Mouse (Mus musculus) heart, postnatal 10 days (tissue): ENCODE results near the gene Cirbp. TPM values are rescaled to one million over a fixed set of nuclear protein-coding genes. Genes with fewer than 3 reads are reported as not detected.

ENCODE experiments used
- DNase-seq, 2 experiments: peaks; one replicate each; pipeline ENCODE4 v3.0.0; 2021
- intact Hi-C: fragments of 180-260 bp; cut with DNase I; formaldehyde crosslinking; loops from one replicate; pipeline ENCODE4 v1.15.1; 2025
- total RNA-seq, 2 experiments: library from RNA; stranded (reverse); gene quantifications; 2 replicates each; pipeline ENCODE4 v1.2.3; 2021

The Cirbp gene
- total RNA-seq, 2 experiments from 2014 or later = 113 to 134 TPM

GRCm38 (mm10) chr10:80174705-80175104 is 8.9 kb downstream of the Cirbp start:
- DNase-seq = peak in 1 of 2 experiments; percentile 16
- intact Hi-C loops = loop anchor here (1.0 to 10.0 kb wide), 3 partner anchors 71 to 198 kb away; partner anchors contain the start of gene Adamtsl5

GRCm38 (mm10) chr10:80175536-80176269 is 9.9 kb downstream of the Cirbp start:
- intact Hi-C loops = loop anchor here (1.0 to 10.0 kb wide), 4 partner anchors 17 to 197 kb away; partner anchors contain the start of gene Adamtsl5
- DNase-seq = peak; percentile 40 to 65

- no peak for DNase-seq
- intact Hi-C loops = loop anchor here (2.0 to 10.0 kb wide), 3 partner anchors 16 to 196 kb away; partner anchors contain the start of gene Adamtsl5
These were observed 10.6 kb downstream of the Cirbp start for GRCm38 (mm10) chr10:80176270-80176834.

GRCm38 (mm10) chr10:80177441-80178279 is 11.9 kb downstream of the Cirbp start:
- intact Hi-C loops = loop anchor here (2.0 to 10.0 kb wide), 3 partner anchors 15 to 195 kb away; partner anchors contain the start of gene Adamtsl5
- DNase-seq = no peak

GRCm38 (mm10) chr10:80179068-80180051 is 13.6 kb downstream of the Cirbp start, which contains the start of gene Efna2:
Gene Efna2 (plus strand): TSS chr10:80179482.
- peak; percentile 41 to 50 for DNase-seq
- intact Hi-C loops = loop anchor here (5.0 to 10.0 kb wide), 2 partner anchors 165 to 193 kb away; partner anchors contain the start of gene Adamtsl5

- intact Hi-C loops = no loop called here
- no peak for DNase-seq
These were observed 14.5 kb downstream of the Cirbp start for GRCm38 (mm10) chr10:80180288-80180687.

- intact Hi-C loops = no loop called here
- no peak for DNase-seq
These were observed 15.0 kb downstream of the Cirbp start for GRCm38 (mm10) chr10:80180823-80181222.

- intact Hi-C loops = no loop called here
- DNase-seq = no peak
These were observed 16.8 kb downstream of the Cirbp start for GRCm38 (mm10) chr10:80182547-80182946.

- no peak for DNase-seq
- intact Hi-C loops = no loop called here
These were observed 20.9 kb downstream of the Cirbp start for GRCm38 (mm10) chr10:80186649-80187048.

GRCm38 (mm10) chr10:80187739-80188138 is 22.0 kb downstream of the Cirbp start:
- no peak for DNase-seq
- intact Hi-C loops = no loop called here

GRCm38 (mm10) chr10:80188453-80189024 is 22.8 kb downstream of the Cirbp start:
- intact Hi-C loops = no loop called here
- no peak for DNase-seq

GRCm38 (mm10) chr10:80189999-80190398 is 24.2 kb downstream of the Cirbp start:
- DNase-seq = no peak
- intact Hi-C loops = no loop called here

- intact Hi-C loops = no loop called here
- DNase-seq = peak; percentile 50 to 66
These were observed 24.8 kb downstream of the Cirbp start for GRCm38 (mm10) chr10:80190491-80191051.

GRCm38 (mm10) chr10:80193976-80194375 is 28.2 kb downstream of the Cirbp start:
- DNase-seq = no peak
- intact Hi-C loops = loop anchor here (2.0 kb wide), 1 partner anchor 17 kb away; no protein-coding TSS in a partner anchor

GRCm38 (mm10) chr10:80194441-80194840 is 28.7 kb downstream of the Cirbp start:
- intact Hi-C loops = no loop called here
- DNase-seq = no peak

- no peak for DNase-seq
- intact Hi-C loops = no loop called here
These were observed 30.4 kb downstream of the Cirbp start for GRCm38 (mm10) chr10:80196167-80196566.

GRCm38 (mm10) chr10:80196778-80197581 is 31.2 kb downstream of the Cirbp start:
- no peak for DNase-seq
- intact Hi-C loops = no loop called here

- DNase-seq = peak; percentile 88 to 93
- intact Hi-C loops = loop anchor here (1.0 kb wide), 1 partner anchor 46 kb away; no protein-coding TSS in a partner anchor
These were observed 33.7 kb downstream of the Cirbp start for GRCm38 (mm10) chr10:80199440-80200008.
